Mouse (Mus musculus) midbrain, embryonic 10.5 days (tissue): ENCODE data around the gene Rpl24. TPM values are rescaled to one million over a fixed set of nuclear protein-coding genes. Genes with fewer than 3 reads are reported as not detected.
"Not testable (repeated sequence)": the region's sequence is repeated elsewhere in the genome, so short reads cannot be mapped to it uniquely, and the experiment has no call there.

Experiments used
- DNase-seq: peaks from one replicate; pipeline ENCODE4 v3.0.0-alpha.2; 2017; ENCODE audit warnings: low spot score
- H3K27ac ChIP-seq: fragments of 300-500 bp; sonication (generic); replicated peaks from 2 replicates; pipeline ENCODE4 v1.5.1; 2016; ENCODE audit warnings: mild to moderate bottlenecking
- H3K27me3 ChIP-seq: fragments of 300-500 bp; sonication (generic); 2 replicates; pipeline ENCODE4 v1.6.1; 2016; ENCODE audit warnings: low read depth, mild to moderate bottlenecking; ENCODE audit not compliant: poor library complexity, severe bottlenecking
- H3K36me3 ChIP-seq: fragments of 300-500 bp; sonication (generic); 2 replicates; pipeline ENCODE4 v1.6.1; 2016; ENCODE audit warnings: mild to moderate bottlenecking, moderate library complexity
- H3K4me1 ChIP-seq: fragments of 300-500 bp; sonication (generic); 2 replicates; pipeline ENCODE4 v1.6.1; 2016
- H3K4me3 ChIP-seq: fragments of 300-500 bp; sonication (generic); 2 replicates; pipeline ENCODE4 v1.5.1; 2016; ENCODE audit warnings: mild to moderate bottlenecking, moderate library complexity
- H3K9me3 ChIP-seq: fragments of 300-500 bp; sonication (generic); replicated peaks from 2 replicates; pipeline ENCODE4 v1.6.1; 2016; ENCODE audit warnings: mild to moderate bottlenecking
- WGBS: fragments of 180-500 bp; shearing (Covaris S2); methylation state at CpG from one replicate; pipeline ENCODE4 v1.1.7; 2016; 5-methylcytosine and 5-hydroxymethylcytosine counted together
- polyA plus RNA-seq: library from polyadenylated mRNA; unstranded; fragments of >200 nt; fragmentation: Nextera tagmentation; extraction: Ambion mirVana; gene quantifications from 2 replicates; pipeline ENCODE4 v1.2.1, GENCODE M21; 2016

Gene Rpl24
- 654 and 763 TPM in 2 replicates for polyA plus RNA-seq

GRCm38 (mm10) chr16:55966212-55966871, at the start of gene Rpl24:
TSS of gene Rpl24 (plus strand) at chr16:55966275.
- Histone ChIP-seq H3K4me3 (peak within 1 kb of the TSS; percentile 88), H3K9me3 (no peaks in the 10 kb centered on the region), H3K4me1 (peaks cover 14% of the 10 kb centered on the region), H3K27ac (peak within 1 kb of the TSS; percentile 96), H3K36me3 (peaks cover 40% of the 10 kb centered on the region), H3K27me3 (no peaks in the 10 kb centered on the region)
- peak; percentile 95 for DNase-seq
- under 1% methylated on average over 42 of the region's 42 CpGs for WGBS

DNA sequence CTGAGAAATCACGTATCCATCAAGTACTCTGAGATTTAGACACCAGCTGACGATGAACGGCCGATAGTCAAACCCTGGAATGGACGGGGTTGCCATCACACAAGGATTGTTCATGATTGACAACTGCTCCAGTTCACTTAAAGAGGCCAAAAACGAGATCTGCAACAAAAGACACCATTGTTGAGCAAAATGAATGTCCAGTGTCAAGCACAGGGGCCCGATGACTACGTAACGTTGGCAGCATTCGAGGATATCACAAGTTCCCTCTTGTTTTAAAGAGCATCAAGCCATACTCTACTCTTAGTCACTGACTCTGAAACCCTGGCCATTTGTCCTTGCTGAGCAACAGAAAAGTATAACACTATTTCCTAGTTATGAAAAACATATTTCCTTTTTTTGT, 44.0 kb upstream of the Rpl24 start:
- peaks cover 94% of the 10 kb centered on the region for H3K36me3 ChIP-seq
- H3K27ac ChIP-seq: no peak overlapping the region

DNA sequence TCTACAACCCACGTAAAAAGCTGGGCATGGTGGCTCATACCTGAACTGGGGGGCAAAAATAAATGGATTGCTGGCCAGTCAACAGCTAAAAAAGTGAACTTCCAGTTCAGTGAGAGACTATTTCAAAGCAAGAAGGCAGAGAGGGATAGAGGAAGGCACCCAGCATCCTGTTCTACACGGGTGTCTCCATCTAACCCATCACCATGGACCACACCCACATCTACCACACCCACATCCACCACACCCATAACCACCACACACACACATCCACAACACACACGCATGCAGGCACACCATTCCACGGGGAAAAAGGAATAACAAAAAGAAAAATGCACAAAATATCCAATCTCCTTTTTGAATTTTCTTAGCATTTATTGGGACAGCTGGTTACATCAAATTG, 42.1 kb upstream of the Rpl24 start:
- Histone ChIP-seq H3K27ac (no peak overlapping the region), H3K36me3 (peaks cover 94% of the 10 kb centered on the region), H3K9me3 (no peaks in the 10 kb centered on the region), H3K4me1 (no peaks in the 10 kb centered on the region), H3K27me3 (no peaks in the 10 kb centered on the region), H3K4me3 (no peak overlapping the region)
- 89% methylated on average over 4 of the region's 4 CpGs for WGBS
- DNase-seq: no peak

More for the DNA sequence above, 44.0 kb upstream of the Rpl24 start:
- DNase-seq: no peak
- no peak overlapping the region for H3K4me3 ChIP-seq
- no peaks in the 10 kb centered on the region for H3K4me1 ChIP-seq
- no peaks in the 10 kb centered on the region for H3K27me3 ChIP-seq
- WGBS: 95% methylated on average over 10 of the region's 10 CpGs
- H3K9me3 ChIP-seq: no peaks in the 10 kb centered on the region

GRCm38 (mm10) chr16:55933681-55934343, 32.3 kb upstream of the Rpl24 start:
- H3K27ac ChIP-seq: peak overlapping the region; percentile 94
- peaks cover 18% of the 10 kb centered on the region for H3K36me3 ChIP-seq
- no peaks in the 10 kb centered on the region for H3K27me3 ChIP-seq
- no peaks in the 10 kb centered on the region for H3K9me3 ChIP-seq
- DNase-seq: no peak
- peaks cover 8% of the 10 kb centered on the region for H3K4me1 ChIP-seq
- peak overlapping the region; percentile 80 for H3K4me3 ChIP-seq
- WGBS: 2% methylated on average over 32 of the region's 32 CpGs

DNA sequence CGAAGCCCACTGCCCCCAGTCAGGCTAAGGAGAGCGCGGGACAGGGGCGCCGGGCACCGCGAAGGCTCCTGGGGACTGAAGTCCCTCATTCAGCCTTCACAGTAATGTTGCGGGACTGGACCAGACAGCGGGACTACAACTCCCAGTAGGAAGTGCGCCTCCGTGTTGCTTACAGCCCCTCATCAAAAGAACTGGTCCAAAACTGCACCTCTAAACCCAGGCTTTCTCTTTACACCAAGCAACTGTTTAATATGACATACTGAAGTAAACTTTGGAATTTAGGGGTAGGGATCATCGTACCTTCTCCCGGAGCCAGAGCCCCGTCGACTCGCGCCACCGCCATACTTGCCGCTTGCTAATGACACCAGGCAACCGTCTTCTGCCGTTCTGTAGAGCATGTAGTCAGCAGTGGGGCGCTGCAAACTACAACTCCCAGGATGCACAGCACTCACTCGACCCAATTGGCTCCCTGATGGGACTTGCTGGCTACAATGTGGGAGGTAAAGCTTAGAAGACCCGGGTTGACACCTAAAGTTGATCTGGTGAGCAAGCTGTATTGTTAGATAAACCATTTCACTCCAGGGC, 31.5 kb upstream of the Rpl24 start, which contains the start of gene Cep97:
Cep97 (minus strand) TSS at position 403 of the 585 bp plus-strand sequence.
- Histone ChIP-seq H3K27me3 (no peaks in the 10 kb centered on the region), H3K36me3 (peaks cover 11% of the 10 kb centered on the region), H3K27ac (peak within 1 kb of the TSS; percentile 94), H3K9me3 (no peaks in the 10 kb centered on the region), H3K4me3 (peak within 1 kb of the TSS; percentile 80), H3K4me1 (peaks cover 8% of the 10 kb centered on the region)
- DNase-seq: peak; percentile 91
- under 1% methylated on average over 24 of the region's 24 CpGs for whole genome bisulfite sequencing

DNA sequence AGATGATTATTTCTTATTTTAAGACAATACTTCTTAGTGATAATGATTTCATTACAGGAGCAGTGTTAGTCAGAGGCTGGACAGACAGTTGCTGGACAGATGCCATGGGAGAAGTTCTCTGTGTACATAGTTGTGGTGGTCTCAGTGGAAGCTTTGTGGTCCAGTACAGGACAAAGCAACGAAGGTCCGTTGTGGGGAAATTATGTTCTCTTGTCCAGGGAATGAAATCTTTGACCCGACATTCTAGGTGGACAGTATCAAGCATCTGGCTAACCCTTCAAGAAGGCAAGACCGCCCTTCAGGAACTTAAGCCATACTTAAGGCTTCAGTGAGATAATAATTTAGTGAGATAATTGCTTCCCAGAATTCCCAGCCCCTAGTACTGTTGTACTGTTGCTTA, 27.3 kb upstream of the Rpl24 start:
- Histone ChIP-seq H3K4me3 (no peak overlapping the region), H3K36me3 (no peaks in the 10 kb centered on the region), H3K27me3 (no peaks in the 10 kb centered on the region), H3K27ac (no peak overlapping the region), H3K4me1 (no peaks in the 10 kb centered on the region), H3K9me3 (no peaks in the 10 kb centered on the region)
- DNase-seq: no peak
- WGBS: 90% methylated on average over 4 of the region's 4 CpGs

GRCm38 (mm10) chr16:55939703-55940102, 26.4 kb upstream of the Rpl24 start:
- Histone ChIP-seq H3K27ac (no peak overlapping the region), H3K9me3 (no peaks in the 10 kb centered on the region), H3K4me1 (no peaks in the 10 kb centered on the region), H3K27me3 (no peaks in the 10 kb centered on the region), H3K4me3 (no peak overlapping the region), H3K36me3 (no peaks in the 10 kb centered on the region)
- DNase-seq: no peak
- WGBS: 87% methylated on average over 6 of the region's 6 CpGs

DNA sequence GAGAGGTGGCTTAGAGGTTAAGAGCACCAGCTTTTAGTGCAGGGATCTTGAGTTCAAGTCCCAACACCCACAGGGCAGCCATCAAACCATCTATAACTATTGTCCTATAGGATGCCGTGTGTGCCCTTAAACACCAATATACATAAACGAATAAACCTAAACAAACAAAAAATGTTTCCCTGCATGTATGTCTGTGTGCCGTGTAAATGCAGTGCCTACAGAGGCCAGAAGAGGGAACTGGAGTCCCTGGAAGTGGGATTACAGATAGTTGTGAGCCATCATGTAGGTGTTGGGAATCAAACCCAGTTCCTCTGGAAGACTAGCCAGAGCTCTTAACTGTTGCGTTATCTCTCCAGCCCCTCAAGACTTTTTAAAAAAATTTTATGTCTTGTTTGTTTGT, 25.3 kb upstream of the Rpl24 start:
- WGBS: 95% methylated on average over 4 of the region's 4 CpGs
- no peak overlapping the region for H3K27ac ChIP-seq
- no peaks in the 10 kb centered on the region for H3K9me3 ChIP-seq
- no peak for DNase-seq
- H3K4me3 ChIP-seq: no peak overlapping the region
- no peaks in the 10 kb centered on the region for H3K4me1 ChIP-seq
- H3K36me3 ChIP-seq: no peaks in the 10 kb centered on the region
- H3K27me3 ChIP-seq: no peaks in the 10 kb centered on the region

DNA sequence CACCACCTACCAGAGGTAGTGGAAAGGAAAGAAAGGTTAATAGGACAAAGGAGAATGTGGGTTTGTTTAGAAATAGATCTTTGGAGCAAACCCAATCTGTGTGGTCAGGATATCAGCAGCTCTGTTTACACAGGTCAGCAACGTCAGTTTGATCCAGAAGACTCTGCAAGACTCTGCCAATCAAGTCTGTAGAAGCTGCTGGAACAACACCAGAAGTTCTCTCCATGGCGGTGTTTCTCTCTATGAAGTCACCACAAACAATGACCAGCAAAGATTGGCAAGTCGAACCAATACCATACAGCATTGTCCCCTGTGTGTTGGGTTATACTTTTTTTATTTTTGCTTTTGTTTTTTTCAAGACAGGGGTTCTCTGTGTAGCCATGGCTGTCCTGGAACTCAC, 18.8 kb upstream of the Rpl24 start:
- DNase-seq: no peak

GRCm38 (mm10) chr16:55947876-55948410, 18.1 kb upstream of the Rpl24 start:
- not testable (repeated sequence) for H3K9me3 ChIP-seq, H3K4me1 ChIP-seq, H3K27ac ChIP-seq, H3K36me3 ChIP-seq, H3K27me3 ChIP-seq, H3K4me3 ChIP-seq, DNase-seq
- 94% methylated on average over 2 of the region's 2 CpGs for WGBS

More for the DNA sequence above, 18.8 kb upstream of the Rpl24 start:
- Histone ChIP-seq H3K9me3 (no peaks in the 10 kb centered on the region), H3K4me3 (no peak overlapping the region), H3K4me1 (no peaks in the 10 kb centered on the region), H3K36me3 (no peaks in the 10 kb centered on the region), H3K27ac (no peak overlapping the region), H3K27me3 (no peaks in the 10 kb centered on the region)
- 82% methylated on average over 3 of the region's 3 CpGs for WGBS

GRCm38 (mm10) chr16:55948963-55949362, 17.1 kb upstream of the Rpl24 start:
- 72% methylated on average over 7 of the region's 7 CpGs for WGBS
- no peak for DNase-seq
- H3K9me3 ChIP-seq: no peaks in the 10 kb centered on the region
- no peaks in the 10 kb centered on the region for H3K4me1 ChIP-seq
- no peak overlapping the region for H3K27ac ChIP-seq
- H3K4me3 ChIP-seq: no peak overlapping the region
- no peaks in the 10 kb centered on the region for H3K27me3 ChIP-seq
- no peaks in the 10 kb centered on the region for H3K36me3 ChIP-seq

GRCm38 (mm10) chr16:55950462-55950861, 15.6 kb upstream of the Rpl24 start:
- no peak overlapping the region for H3K4me3 ChIP-seq
- no peaks in the 10 kb centered on the region for H3K9me3 ChIP-seq
- no peaks in the 10 kb centered on the region for H3K27me3 ChIP-seq
- H3K27ac ChIP-seq: no peak overlapping the region
- H3K4me1 ChIP-seq: no peaks in the 10 kb centered on the region
- DNase-seq: no peak
- H3K36me3 ChIP-seq: no peaks in the 10 kb centered on the region
- 80% methylated on average over 3 of the region's 3 CpGs for WGBS
